Mouse (Mus musculus): ENCODE measurements around the gene Lce1a2. TPM values are rescaled to one million over a fixed set of nuclear protein-coding genes. Genes with fewer than 3 reads are reported as not detected.
"Not testable (repeated sequence)": the region's sequence is repeated elsewhere in the genome, so short reads cannot be mapped to it uniquely, and the experiment has no call there.

Lce1a2 gene
- total RNA-seq, 1 experiment = not detected

DNA sequence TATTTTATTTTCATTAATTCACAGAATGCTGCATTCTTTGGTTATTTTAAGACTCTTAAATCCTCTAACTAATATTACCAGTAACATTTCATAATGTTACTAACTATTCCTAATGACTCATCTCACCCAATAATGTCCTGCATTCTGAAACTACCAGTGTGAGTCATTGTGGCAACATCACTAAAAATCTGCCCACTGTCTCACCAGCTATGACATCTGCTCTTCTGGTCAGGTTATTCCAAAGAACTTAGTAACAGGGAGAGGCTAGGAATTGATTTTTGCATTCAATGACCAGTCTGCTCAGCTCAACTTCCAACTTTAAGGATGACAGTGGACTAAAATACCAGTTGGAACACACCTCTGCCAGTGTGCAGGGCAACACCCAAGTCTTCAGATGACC, 21.6 kb upstream of the Lce1a2 start:
- Histone ChIP-seq H3K9ac (ENCODE audit: insufficient read depth, low read depth, low read length, poor library complexity, severe bottlenecking) (no peak overlapping the region), H3K4me1 (ENCODE audit: control insufficient read depth in 2 of 2, insufficient read depth in 2 of 2, low read length in 2 of 2, poor library complexity in 1 of 2) (0 out of 4 replicates have a peak, but pooled peaks cover 0 to 2% of the 10 kb centered on the region in 2 experiments), H3K9me3 (ENCODE audit: control insufficient read depth, insufficient read depth, low read depth, low read length) (no peaks in the 10 kb centered on the region), H3K36me3 (ENCODE audit: control insufficient read depth, insufficient read depth, low read length, poor library complexity, severe bottlenecking) (no peaks in the 10 kb centered on the region), H3K4me3 (ENCODE audit: insufficient read depth in 1 of 2, low read depth in 1 of 2, low read length in 2 of 2, poor library complexity in 1 of 2, severe bottlenecking in 1 of 2) (no peak overlapping the region), H3K27ac (ENCODE audit: insufficient read depth, low read depth, low read length, poor library complexity, severe bottlenecking) (no peak overlapping the region)
- no peak for DNase-seq (ENCODE audit: low read depth, low spot score)
- TF ChIP-seq CHD2 (IDR thresholded peaks at IDR 0.05; ENCODE audit: low read depth, low read length) = no peak
- TF ChIP-seq MAFK (IDR thresholded peaks at IDR 0.05; ENCODE audit: insufficient read depth, low read depth, low read length) = no peak
- TF ChIP-seq ZC3H11A (IDR thresholded peaks at IDR 0.05; ENCODE audit: borderline replicate concordance, low read depth, low read length) = no peak
- no peak for TF ChIP-seq HCFC1 (IDR thresholded peaks at IDR 0.05; ENCODE audit: borderline replicate concordance, insufficient read depth, low read length)
- no peak for TF ChIP-seq ZNF384 (IDR thresholded peaks at IDR 0.05; ENCODE audit: low read depth, low read length)
- in situ Hi-C loops (cut with MboI; ENCODE audit: low sequenced_read_pairs in 2 of 2, unreplicated experiment in 2 of 2) = no loop called here

DNA sequence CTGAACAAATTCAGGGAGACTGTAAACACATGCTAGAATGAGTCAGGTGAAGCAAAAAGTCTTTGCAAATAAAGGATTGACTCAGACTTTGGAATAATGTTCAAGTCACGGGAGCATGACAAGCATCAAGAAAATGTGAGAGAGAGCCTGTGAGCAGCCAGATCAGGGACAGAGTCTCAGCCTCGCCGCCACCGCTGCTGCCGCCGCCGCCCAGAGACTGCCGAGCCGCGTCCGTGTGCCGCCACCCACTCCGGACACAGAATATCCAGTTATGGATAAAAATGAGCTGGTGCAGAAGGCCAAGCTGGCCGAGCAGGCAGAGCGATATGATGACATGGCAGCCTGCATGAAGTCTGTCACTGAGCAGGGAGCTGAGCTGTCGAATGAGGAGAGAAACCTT, 19.0 kb upstream of the Lce1a2 start:
- in situ Hi-C loops (cut with MboI; ENCODE audit: low sequenced_read_pairs in 2 of 2, unreplicated experiment in 2 of 2); H3K36me3 ChIP-seq (ENCODE audit: control insufficient read depth, insufficient read depth, low read length, poor library complexity, severe bottlenecking); H3K4me1 ChIP-seq (ENCODE audit: control insufficient read depth in 2 of 2, insufficient read depth in 2 of 2, low read length in 2 of 2, poor library complexity in 1 of 2); H3K27ac ChIP-seq (ENCODE audit: insufficient read depth, low read depth, low read length, poor library complexity, severe bottlenecking); DNase-seq (ENCODE audit: low read depth, low spot score); H3K9me3 ChIP-seq (ENCODE audit: control insufficient read depth, insufficient read depth, low read depth, low read length): not testable (repeated sequence)
- Histone ChIP-seq H3K4me3 (ENCODE audit: insufficient read depth in 1 of 2, low read depth in 1 of 2, low read length in 2 of 2, poor library complexity in 1 of 2, severe bottlenecking in 1 of 2) (peak overlapping the region; percentile 8 to 52; a peak in 3 of 4 replicates), H3K9ac (ENCODE audit: insufficient read depth, low read depth, low read length, poor library complexity, severe bottlenecking) (0 out of 2 replicates have a peak overlapping the region, but pooled peaks have one; percentile 13)

DNA sequence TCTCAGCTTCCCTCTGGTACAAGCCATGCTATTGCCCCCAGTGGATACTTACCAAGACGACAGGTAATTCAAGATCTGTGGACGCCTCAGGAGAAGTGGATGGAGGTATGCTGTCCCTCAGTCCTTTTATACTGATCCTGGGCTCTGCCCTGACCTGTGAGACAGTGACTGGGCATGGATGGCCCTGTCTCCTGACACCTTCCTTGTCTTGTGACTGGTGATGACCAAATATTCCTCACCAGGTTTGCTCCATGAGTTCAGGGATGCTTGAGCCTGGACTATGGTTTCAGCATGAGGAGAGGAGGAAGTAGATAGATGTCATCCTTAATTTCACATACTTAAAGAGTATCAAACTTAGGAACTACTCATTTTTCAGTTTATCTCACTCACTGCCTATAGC, 17.0 kb upstream of the Lce1a2 start, which contains the start of gene Lce1d:
TSS of gene Lce1d (minus strand) at position 101 of the 400 bp plus-strand sequence.
- no peak for DNase-seq (ENCODE audit: low read depth, low spot score)
- in situ Hi-C loops (cut with MboI; ENCODE audit: low sequenced_read_pairs in 2 of 2, unreplicated experiment in 2 of 2) = no loop called here
- H3K4me3 ChIP-seq (ENCODE audit: insufficient read depth in 1 of 2, low read depth in 1 of 2, low read length in 2 of 2, poor library complexity in 1 of 2, severe bottlenecking in 1 of 2) = no peak within 1 kb of the TSS
- no peaks in the 10 kb centered on the region for H3K4me1 ChIP-seq (ENCODE audit: control insufficient read depth in 2 of 2, insufficient read depth in 2 of 2, low read length in 2 of 2, poor library complexity in 1 of 2)
- no peak within 1 kb of the TSS for H3K9ac ChIP-seq (ENCODE audit: insufficient read depth, low read depth, low read length, poor library complexity, severe bottlenecking)
- no peak within 1 kb of the TSS for H3K27ac ChIP-seq (ENCODE audit: insufficient read depth, low read depth, low read length, poor library complexity, severe bottlenecking)
- no peak for TF ChIP-seq ZC3H11A (IDR thresholded peaks at IDR 0.05; ENCODE audit: borderline replicate concordance, low read depth, low read length)
- TF ChIP-seq CHD2 (IDR thresholded peaks at IDR 0.05; ENCODE audit: low read depth, low read length) = no peak
- TF ChIP-seq ZNF384 (IDR thresholded peaks at IDR 0.05; ENCODE audit: low read depth, low read length) = no peak
- no peak for TF ChIP-seq MAFK (IDR thresholded peaks at IDR 0.05; ENCODE audit: insufficient read depth, low read depth, low read length)
- no peak for TF ChIP-seq HCFC1 (IDR thresholded peaks at IDR 0.05; ENCODE audit: borderline replicate concordance, insufficient read depth, low read length)
- H3K36me3 ChIP-seq (ENCODE audit: control insufficient read depth, insufficient read depth, low read length, poor library complexity, severe bottlenecking) = no peaks in the 10 kb centered on the region
- no peaks in the 10 kb centered on the region for H3K9me3 ChIP-seq (ENCODE audit: control insufficient read depth, insufficient read depth, low read depth, low read length)

DNA sequence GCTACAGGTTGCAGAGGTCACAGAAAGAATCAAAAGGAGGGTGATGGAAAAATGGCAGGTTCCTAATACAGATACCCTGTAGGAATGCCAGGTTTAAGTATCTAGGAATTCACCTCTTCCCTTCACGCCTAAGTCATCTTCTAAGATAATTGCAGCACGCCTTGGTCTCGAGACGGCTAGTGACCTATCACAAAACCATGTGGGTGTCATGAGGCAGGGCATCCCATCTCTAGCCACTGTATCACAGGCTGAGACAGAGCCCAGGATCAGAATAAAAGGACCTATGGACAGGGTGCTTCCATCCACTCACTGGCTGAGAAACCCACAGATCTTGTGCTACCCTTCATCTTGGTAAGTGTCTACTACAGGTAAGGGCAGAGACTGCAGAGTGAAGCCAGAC, 8.8 kb upstream of the Lce1a2 start, which contains the start of gene Lce1c:
TSS of gene Lce1c (plus strand) at position 301 of the 400 bp plus-strand sequence.
- no peak within 1 kb of the TSS for H3K4me3 ChIP-seq (ENCODE audit: insufficient read depth in 1 of 2, low read depth in 1 of 2, low read length in 2 of 2, poor library complexity in 1 of 2, severe bottlenecking in 1 of 2)
- in situ Hi-C loops (cut with MboI; ENCODE audit: low sequenced_read_pairs in 2 of 2, unreplicated experiment in 2 of 2) = no loop called here
- no peak for TF ChIP-seq ZNF384 (IDR thresholded peaks at IDR 0.05; ENCODE audit: low read depth, low read length)
- no peak for TF ChIP-seq ZC3H11A (IDR thresholded peaks at IDR 0.05; ENCODE audit: borderline replicate concordance, low read depth, low read length)
- no peak for TF ChIP-seq CHD2 (IDR thresholded peaks at IDR 0.05; ENCODE audit: low read depth, low read length)
- no peak for TF ChIP-seq MAFK (IDR thresholded peaks at IDR 0.05; ENCODE audit: insufficient read depth, low read depth, low read length)
- no peak for TF ChIP-seq HCFC1 (IDR thresholded peaks at IDR 0.05; ENCODE audit: borderline replicate concordance, insufficient read depth, low read length)
- no peak for DNase-seq (ENCODE audit: low read depth, low spot score)
- H3K27ac ChIP-seq (ENCODE audit: insufficient read depth, low read depth, low read length, poor library complexity, severe bottlenecking) = no peak within 1 kb of the TSS
- no peaks in the 10 kb centered on the region for H3K9me3 ChIP-seq (ENCODE audit: control insufficient read depth, insufficient read depth, low read depth, low read length)
- no peaks in the 10 kb centered on the region for H3K4me1 ChIP-seq (ENCODE audit: control insufficient read depth in 2 of 2, insufficient read depth in 2 of 2, low read length in 2 of 2, poor library complexity in 1 of 2)
- H3K9ac ChIP-seq (ENCODE audit: insufficient read depth, low read depth, low read length, poor library complexity, severe bottlenecking) = no peak within 1 kb of the TSS
- no peaks in the 10 kb centered on the region for H3K36me3 ChIP-seq (ENCODE audit: control insufficient read depth, insufficient read depth, low read length, poor library complexity, severe bottlenecking)

DNA sequence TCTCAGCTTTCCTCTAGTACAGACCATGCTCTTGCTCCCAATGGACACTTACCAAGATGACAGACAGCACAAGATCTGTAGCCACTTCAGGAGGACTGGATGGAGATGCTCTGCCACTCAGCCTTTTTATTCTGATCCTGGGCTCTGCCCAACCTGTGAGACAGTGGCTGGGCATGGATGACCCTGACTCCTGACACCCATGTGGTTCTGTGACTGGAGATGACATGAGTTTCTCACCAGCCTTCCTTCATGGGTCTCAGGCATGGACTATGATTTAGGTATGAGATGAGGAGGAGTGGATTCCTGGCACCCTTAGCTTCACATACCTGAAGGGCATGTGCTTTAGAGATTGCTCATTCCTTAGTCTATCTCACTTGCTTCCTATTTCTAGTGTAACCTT, 13.3 kb downstream of the Lce1a2 start, which contains the start of gene Lce1b:
TSS of gene Lce1b (minus strand) at position 101 of the 400 bp plus-strand sequence.
- DNase-seq (ENCODE audit: low read depth, low spot score) = no peak
- Histone ChIP-seq H3K9me3 (ENCODE audit: control insufficient read depth, insufficient read depth, low read depth, low read length) (no peaks in the 10 kb centered on the region), H3K36me3 (ENCODE audit: control insufficient read depth, insufficient read depth, low read length, poor library complexity, severe bottlenecking) (no peaks in the 10 kb centered on the region), H3K4me3 (ENCODE audit: insufficient read depth in 1 of 2, low read depth in 1 of 2, low read length in 2 of 2, poor library complexity in 1 of 2, severe bottlenecking in 1 of 2) (no peak within 1 kb of the TSS), H3K4me1 (ENCODE audit: control insufficient read depth in 2 of 2, insufficient read depth in 2 of 2, low read length in 2 of 2, poor library complexity in 1 of 2) (no peaks in the 10 kb centered on the region), H3K27ac (ENCODE audit: insufficient read depth, low read depth, low read length, poor library complexity, severe bottlenecking) (no peak within 1 kb of the TSS), H3K9ac (ENCODE audit: insufficient read depth, low read depth, low read length, poor library complexity, severe bottlenecking) (no peak within 1 kb of the TSS)
- TF ChIP-seq CHD2 (IDR thresholded peaks at IDR 0.05; ENCODE audit: low read depth, low read length) (no peak), ZNF384 (IDR thresholded peaks at IDR 0.05; ENCODE audit: low read depth, low read length) (no peak)
- in situ Hi-C loops (cut with MboI; ENCODE audit: low sequenced_read_pairs in 2 of 2, unreplicated experiment in 2 of 2) = no loop called here

Data from ES-E14 (cell line).